Mouse (Mus musculus): Measurements from ENCODE around the gene Irf4. TPM values are rescaled to one million over a fixed set of nuclear protein-coding genes. Genes with fewer than 3 reads are reported as not detected.

Gene Irf4
- total RNA-seq, 2 experiments from 2014 or later, result 0.92 to 1.1 TPM

DNA sequence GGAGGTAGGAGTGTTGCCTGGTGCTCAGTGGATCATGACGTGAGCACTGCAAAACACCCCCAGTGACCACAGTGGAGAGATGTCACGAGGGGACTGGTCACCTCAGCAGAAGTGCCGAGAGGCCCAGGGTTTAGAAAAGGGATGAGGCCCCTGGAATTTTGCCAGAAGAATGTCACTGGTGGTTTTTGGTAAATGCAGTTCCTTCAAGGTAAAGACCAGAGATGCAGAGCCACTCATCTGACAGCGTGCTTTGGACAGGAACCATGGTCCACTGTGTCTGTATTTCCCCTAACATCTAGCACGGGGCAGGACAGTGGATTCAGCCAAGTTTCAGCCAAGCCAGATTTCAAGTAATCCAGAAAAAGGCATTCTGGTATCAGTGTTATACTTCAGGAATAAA lies 12.3 kb upstream of the Irf4 start:
- DNase-seq, result no peak
- intact Hi-C loops (cut with DNase I), result no loop called here

DNA sequence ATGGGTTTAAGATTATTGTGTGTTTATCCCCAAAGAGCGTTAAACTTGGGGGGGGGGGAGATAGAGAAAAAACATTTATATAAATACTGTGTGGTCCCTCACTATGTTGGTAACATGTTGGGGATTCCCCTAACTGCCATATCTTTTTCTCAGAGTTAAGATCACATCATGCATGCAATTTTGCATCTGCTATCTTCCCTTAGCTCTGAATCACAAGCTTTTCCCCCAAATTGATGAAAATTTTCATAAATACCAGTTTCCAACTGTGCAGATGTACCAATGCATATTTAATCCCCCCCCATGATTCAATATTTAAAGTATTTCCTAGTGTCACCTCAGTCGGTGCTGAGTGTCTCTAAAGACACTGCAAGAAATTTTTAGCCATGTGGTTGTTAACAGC lies 11.8 kb upstream of the Irf4 start:
- DNase-seq, result no peak
- intact Hi-C loops (cut with DNase I), result no loop called here

DNA sequence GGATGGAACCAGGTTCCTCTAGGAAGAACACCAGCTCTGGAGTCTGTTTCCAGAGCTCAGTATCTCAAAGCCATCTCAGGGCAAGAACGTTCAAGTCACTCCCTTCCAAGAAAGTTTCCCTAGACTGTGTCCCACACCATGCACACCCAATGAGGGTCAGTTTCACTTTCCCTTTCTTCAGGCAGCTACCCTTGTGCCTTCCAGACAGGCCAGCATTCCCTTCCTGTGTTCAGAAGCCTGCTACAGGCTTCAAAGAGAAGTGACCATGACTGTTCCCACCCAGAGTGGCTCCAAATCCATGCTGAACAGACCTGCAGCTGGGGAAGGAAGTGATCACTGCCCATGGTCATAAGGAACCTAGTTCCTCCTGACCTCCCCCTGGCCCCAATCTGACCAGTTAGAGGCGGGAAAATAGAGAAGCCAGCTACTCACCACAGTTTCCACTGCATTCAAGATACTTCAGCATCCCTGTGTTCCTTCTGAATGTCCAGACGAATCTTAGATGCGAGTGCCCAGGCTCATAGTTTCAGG lies 10.7 kb upstream of the Irf4 start:
- intact Hi-C loops (cut with DNase I), result no loop called here
- no peak for DNase-seq

DNA sequence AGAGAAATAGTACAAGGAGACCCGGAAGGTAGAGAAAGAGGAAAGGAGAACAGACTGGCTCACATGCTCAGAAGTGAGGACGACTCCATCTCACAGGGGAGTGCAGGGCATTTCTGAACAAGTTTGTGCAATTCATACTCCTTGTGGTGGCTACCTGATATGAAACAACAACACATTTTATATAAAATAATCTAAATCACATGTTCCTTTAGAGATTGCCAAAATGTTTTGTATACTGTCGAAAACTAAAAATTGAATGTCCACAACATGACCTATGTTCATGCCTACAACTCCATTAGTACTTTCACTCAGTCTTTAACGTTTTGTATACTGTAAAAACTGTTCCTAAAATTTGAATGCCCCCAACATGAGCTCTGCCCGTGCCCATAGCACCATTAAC lies 7.9 kb upstream of the Irf4 start:
- no peak for DNase-seq
- intact Hi-C loops (cut with DNase I), result no loop called here

DNA sequence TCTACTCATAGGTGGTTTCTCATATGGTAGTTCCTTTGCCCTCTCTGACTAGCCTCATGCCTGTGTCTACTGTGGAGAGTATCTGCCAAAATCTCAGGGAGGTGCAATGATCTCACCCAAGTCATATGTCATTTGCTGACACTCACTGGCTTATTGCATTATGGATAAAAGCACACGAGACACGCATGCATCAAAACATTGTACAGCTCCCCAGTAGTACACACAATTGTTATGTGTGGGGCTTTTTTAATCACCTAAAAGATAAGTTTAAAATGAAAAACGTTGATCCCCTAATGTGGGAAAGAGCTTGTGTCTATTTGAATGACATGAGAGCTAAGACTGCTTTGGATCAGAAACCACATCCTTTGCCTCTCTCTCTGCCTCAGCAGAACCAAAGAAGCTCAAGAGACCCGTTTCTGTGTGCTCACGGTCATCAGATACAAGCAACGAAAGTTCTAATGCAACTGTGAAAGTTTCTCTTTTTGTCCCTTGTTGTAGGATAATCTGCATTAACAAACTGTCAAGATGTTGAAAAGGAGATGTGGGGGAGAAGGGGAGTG lies 6.5 kb upstream of the Irf4 start:
- intact Hi-C loops (cut with DNase I), result no loop called here

DNA sequence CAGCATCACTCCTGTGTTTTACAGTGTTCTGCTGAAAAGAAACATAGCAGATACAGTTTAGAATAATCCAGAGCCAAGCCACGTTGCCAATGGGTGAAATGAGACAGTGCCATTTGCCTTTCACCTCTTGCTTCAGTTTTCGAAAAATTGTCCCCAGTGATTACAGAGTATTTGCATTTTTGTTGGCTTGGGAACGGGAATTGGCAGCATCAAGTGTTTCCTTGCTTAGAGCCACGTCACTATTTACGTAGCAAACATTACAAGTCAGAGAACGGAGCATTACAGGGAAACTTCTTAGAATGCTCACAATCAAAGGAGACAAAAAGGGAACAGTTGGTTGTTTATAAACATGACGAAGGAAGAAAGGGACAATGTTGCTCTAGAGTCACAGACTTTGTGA lies 3.9 kb upstream of the Irf4 start:
- intact Hi-C loops (cut with DNase I), result no loop called here

More for the DNA sequence above, 6.5 kb upstream of the Irf4 start:
- no peak for DNase-seq

DNA sequence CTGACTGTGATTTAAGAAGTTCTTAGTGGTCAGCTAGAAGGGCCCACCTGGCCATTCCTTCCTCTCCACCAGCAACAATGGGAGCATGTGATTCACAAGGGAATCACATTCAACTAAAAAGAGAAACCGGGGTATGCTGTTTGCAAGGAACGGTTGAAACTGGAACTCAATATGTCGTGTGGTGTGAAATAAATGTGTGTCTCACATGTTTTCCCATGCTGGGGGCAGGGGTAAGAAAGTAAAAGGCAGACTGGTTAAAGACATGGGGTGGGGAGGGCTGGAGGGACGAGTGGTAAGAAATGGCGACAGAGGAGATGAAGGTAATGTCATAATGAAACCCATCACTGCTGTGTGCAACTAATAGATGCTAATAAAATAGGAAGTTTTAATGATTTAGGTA lies 2.0 kb upstream of the Irf4 start:
- intact Hi-C loops (cut with DNase I), result no loop called here
- DNase-seq, result no peak

More for the DNA sequence above, 3.9 kb upstream of the Irf4 start:
- no peak for DNase-seq

DNA sequence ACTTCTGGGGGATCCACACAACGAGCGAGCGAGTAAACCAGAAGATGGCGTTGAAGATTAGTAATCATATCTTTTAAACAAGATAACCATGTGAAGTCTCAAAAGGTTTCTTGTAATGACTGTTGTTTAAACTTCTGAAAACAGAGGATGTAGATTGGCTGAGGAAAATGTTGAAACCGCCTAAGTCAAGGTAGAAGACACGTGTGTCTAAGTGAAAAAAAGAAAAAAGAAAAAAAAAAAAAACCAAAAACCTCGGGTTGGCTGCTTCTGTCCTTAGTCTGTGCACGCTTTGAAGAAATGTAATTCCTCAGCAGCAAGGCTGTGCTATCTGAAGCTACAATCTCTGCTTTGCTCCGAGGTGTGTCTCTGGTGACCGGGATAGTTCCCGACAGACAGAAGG lies 1.5 kb upstream of the Irf4 start:
- no peak for DNase-seq
- intact Hi-C loops (cut with DNase I), result no loop called here

DNA sequence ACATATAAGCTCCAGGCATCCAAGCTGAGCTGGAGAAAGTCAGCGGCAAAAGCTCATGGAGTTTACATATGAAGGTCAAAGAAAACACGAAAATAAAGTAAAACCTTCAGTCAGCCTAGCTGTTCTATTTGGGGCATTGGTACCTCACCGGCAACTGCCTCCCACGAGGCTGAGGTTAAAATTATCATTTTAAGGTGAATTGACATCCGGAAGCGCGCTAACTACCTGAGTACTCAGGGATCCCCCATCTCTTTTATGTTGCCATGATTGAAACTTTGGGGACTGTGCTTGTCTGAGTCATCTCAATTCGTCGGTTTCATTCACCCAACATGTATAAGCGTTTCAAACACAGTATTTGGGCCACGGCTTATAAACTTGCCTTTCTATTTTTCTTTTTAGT lies 705 bp upstream of the Irf4 start:
- DNase-seq, result no peak
- intact Hi-C loops (cut with DNase I), result no loop called here

DNA sequence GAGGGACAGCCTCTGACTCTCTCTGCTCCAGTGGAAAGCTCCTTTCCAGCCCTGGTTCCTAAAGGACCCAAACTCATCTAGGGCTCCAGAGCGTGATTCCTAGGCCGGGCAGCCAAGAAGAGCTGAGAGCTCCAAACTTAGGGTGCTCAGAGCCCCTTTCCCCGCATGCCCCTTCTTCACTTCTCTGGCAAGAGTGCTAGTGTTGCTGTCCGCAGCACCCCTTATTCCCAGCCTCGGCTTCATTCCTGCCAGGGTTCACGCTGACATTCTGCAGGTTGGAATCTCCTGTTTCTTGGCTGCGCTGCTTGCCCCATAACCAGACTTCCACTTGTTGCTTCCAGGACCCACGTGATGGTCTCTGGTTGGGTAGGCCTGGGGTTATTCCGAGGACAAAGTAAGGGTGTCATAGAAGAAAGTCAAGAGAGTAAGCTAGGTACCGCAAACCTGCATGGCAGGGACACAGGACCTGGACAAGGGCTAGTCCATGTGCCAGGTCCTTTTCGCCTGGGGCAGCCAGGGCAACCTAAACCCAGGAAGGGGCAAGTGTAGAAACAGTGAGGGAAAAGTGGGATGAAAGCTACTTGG lies 623 bp downstream of the Irf4 start:
- intact Hi-C loops (cut with DNase I), result no loop called here
- DNase-seq, result peak in 1 of 2 experiments; percentile 32

DNA sequence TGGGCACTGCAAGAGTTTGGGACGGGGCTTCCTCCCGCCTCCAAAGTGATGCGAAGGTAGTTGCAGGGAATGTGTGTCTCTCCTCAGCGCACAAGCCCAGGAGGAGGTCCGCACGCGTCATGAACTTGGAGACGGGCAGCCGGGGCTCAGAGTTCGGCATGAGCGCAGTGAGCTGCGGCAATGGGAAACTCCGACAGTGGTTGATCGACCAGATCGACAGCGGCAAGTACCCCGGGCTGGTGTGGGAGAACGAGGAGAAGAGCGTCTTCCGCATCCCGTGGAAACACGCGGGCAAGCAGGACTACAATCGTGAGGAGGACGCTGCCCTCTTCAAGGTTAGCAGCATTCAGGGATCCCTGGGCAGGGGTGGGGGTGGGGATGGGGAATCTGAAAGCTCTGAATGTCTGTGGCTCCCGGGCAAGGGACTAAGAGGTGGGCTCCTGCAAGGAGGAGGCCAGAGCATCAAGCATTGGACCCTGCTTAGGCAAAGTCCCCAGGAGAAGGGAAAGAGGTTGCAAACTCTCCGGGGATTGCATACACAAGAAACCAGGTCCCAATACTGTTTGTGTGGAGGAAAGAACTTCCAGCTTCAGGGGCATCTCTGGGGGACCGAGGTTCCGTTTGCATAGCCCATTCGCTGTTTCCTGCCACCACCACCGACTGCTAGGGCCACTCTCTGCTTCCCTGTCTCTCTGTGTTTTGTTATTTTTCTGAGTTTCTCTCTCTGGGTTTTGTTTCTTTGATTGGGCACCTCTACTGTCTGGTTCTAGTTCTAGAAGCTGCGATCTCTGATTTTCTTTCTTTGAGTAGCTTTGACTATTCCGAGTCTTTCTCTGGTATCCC lies 1.7 kb downstream of the Irf4 start:
- intact Hi-C loops (cut with DNase I), result no loop called here
- peak in 1 of 2 experiments; percentile 12 for DNase-seq

DNA sequence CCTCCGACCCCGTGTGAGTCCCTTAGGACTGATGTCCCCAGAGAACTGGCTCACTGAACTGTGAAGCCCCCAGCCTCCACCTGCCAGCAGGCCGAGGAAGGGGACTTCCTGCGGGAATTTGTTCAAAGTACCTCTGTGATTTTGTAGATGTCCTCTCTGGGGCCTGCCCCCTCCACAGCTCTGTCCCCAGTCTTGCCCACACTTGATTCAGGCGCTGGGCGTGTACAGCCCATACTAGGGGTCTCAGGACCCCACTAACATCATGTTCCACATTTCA lies 2.2 kb downstream of the Irf4 start:
- intact Hi-C loops (cut with DNase I), result no loop called here
- DNase-seq, result no peak

DNA sequence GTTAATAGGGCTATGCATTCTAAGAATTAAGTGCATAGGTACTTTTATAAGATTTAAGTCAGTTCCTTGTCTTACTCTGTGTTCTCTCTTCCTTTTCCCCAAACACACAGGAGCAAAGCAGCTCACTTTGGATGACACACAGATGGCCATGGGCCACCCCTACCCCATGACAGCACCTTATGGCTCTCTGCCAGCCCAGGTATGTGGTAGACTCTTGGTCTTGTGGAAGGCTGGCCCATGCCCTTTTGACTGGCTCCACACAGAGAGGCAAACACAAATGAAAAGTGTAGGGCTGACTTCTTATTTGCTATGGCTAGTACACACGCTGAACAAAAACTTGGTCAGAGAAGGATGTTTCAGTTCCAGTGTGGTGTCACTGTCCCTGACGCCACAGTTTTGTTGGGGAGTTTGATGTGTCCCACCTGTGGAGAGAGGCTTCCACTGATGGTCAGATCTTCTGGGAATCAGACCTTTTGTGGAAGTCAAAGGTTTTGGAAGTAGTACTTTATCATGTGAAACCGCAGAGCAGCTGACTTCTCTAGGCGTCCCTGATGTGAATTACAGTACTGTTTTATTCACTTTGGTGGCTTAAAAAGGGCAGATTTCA lies 3.7 kb downstream of the Irf4 start:
- intact Hi-C loops (cut with DNase I), result no loop called here
- no peak for DNase-seq

DNA sequence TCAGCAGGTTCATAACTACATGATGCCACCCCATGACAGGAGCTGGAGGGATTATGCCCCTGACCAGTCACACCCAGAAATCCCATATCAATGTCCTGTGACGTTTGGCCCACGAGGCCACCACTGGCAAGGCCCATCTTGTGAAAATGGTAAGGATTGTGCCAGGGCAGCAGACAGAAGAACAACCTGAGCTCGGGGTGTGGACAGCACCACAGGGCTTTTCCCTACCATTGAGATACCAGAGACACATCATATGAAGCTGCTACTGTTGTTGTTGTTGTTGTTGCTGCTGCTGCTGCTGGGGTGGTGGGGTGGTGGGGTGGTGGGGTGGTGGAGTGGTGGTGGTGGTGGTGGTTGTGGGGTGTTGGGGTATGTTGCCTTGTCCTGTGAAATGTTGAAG lies 4.4 kb downstream of the Irf4 start:
- intact Hi-C loops (cut with DNase I), result no loop called here
- DNase-seq, result no peak

DNA sequence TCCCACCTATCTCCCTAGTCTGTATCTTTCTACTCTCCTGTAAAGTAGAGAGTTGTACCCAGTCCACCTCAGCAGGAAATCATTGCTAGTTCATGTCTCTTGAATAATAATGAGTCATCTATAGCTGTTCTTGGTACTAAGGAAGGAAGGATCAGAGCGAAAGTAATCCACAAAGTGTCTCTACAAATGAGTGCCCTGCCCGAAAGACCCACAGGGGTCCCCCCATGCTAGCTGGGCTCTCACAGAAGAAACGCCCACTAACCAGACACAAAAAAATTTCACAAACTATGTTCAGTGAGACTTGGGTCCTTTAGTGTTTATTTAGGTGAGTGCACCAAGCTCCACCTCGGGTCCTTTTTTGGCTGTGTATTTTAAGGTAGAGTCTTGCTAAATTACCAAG lies 5.0 kb downstream of the Irf4 start:
- no peak for DNase-seq
- intact Hi-C loops (cut with DNase I), result no loop called here

DNA sequence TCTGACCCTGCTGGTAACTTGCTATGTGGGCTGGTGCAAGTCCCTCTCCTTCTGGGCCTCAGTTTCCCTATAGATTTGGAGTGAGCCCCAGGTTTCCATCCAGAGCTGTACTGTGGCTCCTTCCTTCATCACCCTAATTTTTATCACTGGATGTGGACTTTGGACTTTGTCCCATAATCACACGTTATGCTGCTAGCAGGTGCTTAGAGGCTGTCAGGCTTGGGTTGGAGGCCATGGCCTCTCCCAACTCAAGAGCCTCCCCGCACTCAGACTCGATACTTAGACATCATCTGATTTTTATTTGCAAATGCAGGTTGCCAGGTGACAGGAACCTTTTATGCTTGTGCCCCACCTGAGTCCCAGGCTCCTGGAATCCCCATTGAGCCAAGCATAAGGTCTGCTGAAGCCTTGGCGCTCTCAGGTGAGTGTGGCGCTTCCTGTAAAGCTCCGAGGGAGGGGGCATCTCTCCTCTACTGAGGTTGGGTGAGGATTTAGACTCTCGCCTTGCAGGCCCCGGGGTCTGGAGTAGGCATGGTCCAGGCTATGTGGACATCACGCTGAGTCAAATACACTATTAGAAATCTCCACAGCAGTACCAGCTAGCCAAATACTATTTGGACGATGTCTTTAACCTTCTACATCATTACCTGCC lies 5.9 kb downstream of the Irf4 start:
- DNase-seq, result no peak
- intact Hi-C loops (cut with DNase I), result no loop called here

DNA sequence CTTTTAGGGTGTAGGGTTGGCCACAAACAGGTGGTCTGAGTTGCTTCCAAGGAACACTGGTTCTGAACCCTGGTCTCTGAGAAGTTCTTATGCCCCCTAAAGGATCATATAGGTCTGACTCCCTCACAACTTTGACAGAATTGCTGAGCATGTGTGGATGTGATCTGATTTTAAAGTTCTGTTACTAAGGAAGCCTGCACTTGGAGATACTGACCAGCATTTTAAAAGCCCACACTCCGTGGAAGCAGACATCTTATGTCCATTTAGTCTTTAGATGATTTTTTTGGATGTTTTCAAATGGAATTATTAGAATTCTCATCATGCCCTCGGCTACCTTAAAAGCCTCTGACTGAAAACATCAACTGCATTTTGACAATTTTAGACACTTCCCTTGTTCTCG lies 6.6 kb downstream of the Irf4 start:
- intact Hi-C loops (cut with DNase I), result no loop called here
- no peak for DNase-seq

DNA sequence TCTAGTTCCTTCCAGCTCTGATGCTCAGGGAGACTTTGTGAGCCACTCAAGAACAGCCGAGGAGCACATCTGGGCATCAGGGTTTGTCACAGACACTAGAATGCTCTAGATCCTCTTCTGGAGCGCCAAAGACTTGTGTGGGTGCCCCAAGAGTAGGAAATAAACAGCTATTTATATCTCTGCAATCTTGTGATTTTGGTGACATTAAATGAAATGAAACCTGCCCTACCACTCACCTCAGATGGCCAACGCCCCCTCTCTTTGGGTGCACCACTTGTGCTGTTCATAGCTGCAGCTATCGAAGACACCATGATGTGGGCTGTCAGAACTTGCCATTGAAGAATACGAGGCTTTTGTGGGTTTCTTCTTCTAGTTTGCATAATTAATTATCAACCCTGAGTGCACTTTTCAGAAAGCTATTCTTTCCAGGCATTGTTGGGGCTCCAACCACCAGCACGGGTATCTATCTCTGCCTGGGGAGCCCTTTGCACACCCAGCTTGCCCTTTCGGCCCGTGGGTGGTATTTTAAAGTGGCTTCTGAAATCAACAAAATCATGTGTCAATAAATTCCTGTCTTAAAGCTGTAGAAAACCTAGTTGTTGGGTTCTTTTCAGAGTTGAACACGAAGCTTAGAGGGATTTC lies 7.1 kb downstream of the Irf4 start:
- DNase-seq, result no peak

DNA sequence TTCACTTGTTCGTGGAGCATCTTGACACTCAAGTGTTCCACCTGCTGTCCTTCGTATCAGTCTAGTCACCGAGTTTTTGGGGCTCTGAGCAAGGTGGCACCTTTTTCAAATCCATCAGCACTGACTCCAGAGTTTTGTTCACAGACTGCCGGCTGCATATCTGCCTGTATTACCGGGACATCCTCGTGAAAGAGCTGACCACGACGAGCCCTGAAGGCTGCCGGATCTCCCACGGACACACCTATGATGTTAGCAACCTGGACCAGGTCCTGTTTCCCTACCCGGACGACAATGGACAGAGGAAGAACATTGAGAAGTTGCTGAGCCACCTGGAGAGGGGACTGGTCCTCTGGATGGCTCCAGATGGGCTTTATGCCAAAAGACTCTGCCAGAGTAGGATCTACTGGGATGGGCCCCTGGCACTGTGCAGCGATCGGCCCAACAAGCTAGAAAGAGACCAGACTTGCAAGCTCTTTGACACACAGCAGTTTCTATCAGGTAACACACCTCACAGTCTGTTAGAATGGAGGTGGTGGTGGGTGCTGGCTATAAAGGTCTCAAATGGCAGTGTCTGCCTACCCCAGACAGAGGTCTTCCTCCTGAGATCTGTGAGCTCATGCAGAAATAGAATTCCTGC lies 8.4 kb downstream of the Irf4 start:
- intact Hi-C loops (cut with DNase I), result no loop called here
- DNase-seq, result no peak

More for the DNA sequence above, 7.1 kb downstream of the Irf4 start:
- intact Hi-C loops (cut with DNase I), result no loop called here

DNA sequence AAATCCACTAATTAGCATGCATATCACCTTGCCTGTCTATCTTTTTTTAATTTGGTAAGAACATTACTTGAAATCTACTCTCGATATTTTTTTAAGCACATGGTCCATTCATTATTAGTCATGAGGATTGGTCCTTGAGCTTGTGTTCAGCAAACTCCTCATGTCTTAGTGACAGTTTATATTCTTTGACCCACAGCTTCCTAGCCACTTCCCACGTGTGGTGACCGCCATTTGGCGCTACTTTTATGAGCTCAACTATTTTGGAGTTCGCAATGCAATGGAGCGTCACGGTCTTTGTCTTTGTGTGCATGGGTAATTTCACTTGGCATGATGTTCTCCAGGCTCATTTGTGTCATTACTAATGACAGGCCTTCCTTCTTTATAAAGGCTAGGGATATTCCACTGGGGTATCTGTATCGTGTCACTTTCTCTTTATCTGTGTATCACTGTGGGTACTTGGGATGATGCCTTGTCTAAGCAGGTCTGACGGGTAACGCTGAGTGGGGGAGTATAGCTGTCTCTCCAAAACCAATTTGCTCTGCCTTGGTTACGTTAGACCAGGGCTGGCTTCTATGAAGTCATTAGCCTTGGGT lies 9.9 kb downstream of the Irf4 start:
- intact Hi-C loops (cut with DNase I), result no loop called here
- no peak for DNase-seq
